Mouse (Mus musculus): Measurements from ENCODE around the gene Tsc22d3. TPM values are rescaled to one million over a fixed set of nuclear protein-coding genes. Genes with fewer than 3 reads are reported as not detected.

The Tsc22d3 gene
- polyA plus RNA-seq (2015; fragmentation: Nextera tagmentation; extraction: Ambion mirVana): 98.2 and 98.7 TPM in 2 replicates

- Histone ChIP-seq H3K36me3 (no peaks in the 10 kb centered on the region), H3K9me3 (replicated peaks) (no peaks in the 10 kb centered on the region), H3K4me2 (peak within 1 kb of the TSS; percentile 81), H3K4me1 (peaks cover 14% of the 10 kb centered on the region; the same call in 1 of the 2 replicates), H3K4me3 (replicated peaks) (peak within 1 kb of the TSS; percentile 56), H3K27me3 (peaks cover 75% of the 10 kb centered on the region), H3K9ac (no peak within 1 kb of the TSS), H3K27ac (no peak within 1 kb of the TSS)
- WGBS: 23% methylated on average over 28 of the region's 28 CpGs
- ATAC-seq (replicated peaks; ENCODE audit: low FRiP score): 0 out of 2 replicates have a peak, but pooled peaks have one; percentile 50
Observed at GRCm38 (mm10) chrX:140600410-140601109, at the start of gene Tsc22d3. Gene Tsc22d3 (minus strand): TSS chrX:140600659.

GRCm38 (mm10) chrX:140639592-140639991 lies 39.1 kb upstream of the Tsc22d3 start:
- Histone ChIP-seq H3K9ac (no peak overlapping the region), H3K4me3 (replicated peaks) (no peak overlapping the region), H3K9me3 (replicated peaks) (no peaks in the 10 kb centered on the region), H3K4me2 (no peak overlapping the region), H3K27me3 (peaks cover 23% of the 10 kb centered on the region; the same call in 1 of the 2 replicates), H3K27ac (no peak overlapping the region), H3K4me1 (no peaks in the 10 kb centered on the region), H3K36me3 (no peaks in the 10 kb centered on the region)
- 66% methylated on average over 2 of the region's 2 CpGs for WGBS
- ATAC-seq (replicated peaks; ENCODE audit: low FRiP score): no peak

GRCm38 (mm10) chrX:140638028-140638427 lies 37.6 kb upstream of the Tsc22d3 start:
- Histone ChIP-seq H3K9me3 (replicated peaks) (no peaks in the 10 kb centered on the region), H3K4me2 (no peak overlapping the region), H3K4me3 (replicated peaks) (no peak overlapping the region), H3K27me3 (peaks cover 24% of the 10 kb centered on the region; the same call in 1 of the 2 replicates), H3K9ac (no peak overlapping the region), H3K27ac (no peak overlapping the region), H3K36me3 (no peaks in the 10 kb centered on the region), H3K4me1 (no peaks in the 10 kb centered on the region)
- 81% methylated on average over 5 of the region's 5 CpGs for WGBS
- no peak for ATAC-seq (replicated peaks; ENCODE audit: low FRiP score)

GRCm38 (mm10) chrX:140624875-140625594 lies 24.6 kb upstream of the Tsc22d3 start:
- WGBS: 65% methylated on average over 12 of the region's 12 CpGs
- ATAC-seq (replicated peaks; ENCODE audit: low FRiP score): no peak
- H3K4me2 ChIP-seq: no peak overlapping the region
- H3K9ac ChIP-seq: no peak overlapping the region
- H3K4me3 ChIP-seq (replicated peaks): no peak overlapping the region
- no peak overlapping the region for H3K27ac ChIP-seq
- H3K27me3 ChIP-seq: peaks cover 17% of the 10 kb centered on the region
- H3K9me3 ChIP-seq (replicated peaks): no peaks in the 10 kb centered on the region
- no peaks in the 10 kb centered on the region for H3K36me3 ChIP-seq
- H3K4me1 ChIP-seq: no peaks in the 10 kb centered on the region

DNA sequence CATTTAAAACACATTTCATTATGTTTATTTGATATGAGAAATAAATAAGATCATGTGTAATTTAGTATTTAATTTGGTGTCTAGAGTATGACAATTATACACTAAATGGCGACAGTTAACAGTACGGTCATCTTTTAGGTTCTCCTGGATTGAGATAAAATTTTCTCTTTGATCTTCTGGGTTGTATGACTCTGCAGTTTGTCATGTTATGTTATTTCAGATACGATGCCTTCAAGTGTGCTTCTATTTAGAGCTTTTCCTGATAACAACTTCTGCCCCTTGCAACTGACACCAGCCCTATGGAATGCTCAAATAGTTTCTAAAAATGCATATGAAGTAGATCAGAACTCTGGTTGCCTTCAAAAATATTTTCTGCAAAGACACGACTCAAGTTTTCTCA lies 9.5 kb upstream of the Tsc22d3 start:
- H3K4me1 ChIP-seq: no peaks in the 10 kb centered on the region
- 85% methylated on average over 4 of the region's 4 CpGs for WGBS
- no peak overlapping the region for H3K4me2 ChIP-seq
- peaks cover 63% of the 10 kb centered on the region for H3K27me3 ChIP-seq
- no peak overlapping the region for H3K4me3 ChIP-seq (replicated peaks)
- no peak overlapping the region for H3K9ac ChIP-seq
- H3K9me3 ChIP-seq (replicated peaks): no peaks in the 10 kb centered on the region
- H3K27ac ChIP-seq: no peak overlapping the region
- no peak for ATAC-seq (replicated peaks; ENCODE audit: low FRiP score)
- H3K36me3 ChIP-seq: no peaks in the 10 kb centered on the region

DNA sequence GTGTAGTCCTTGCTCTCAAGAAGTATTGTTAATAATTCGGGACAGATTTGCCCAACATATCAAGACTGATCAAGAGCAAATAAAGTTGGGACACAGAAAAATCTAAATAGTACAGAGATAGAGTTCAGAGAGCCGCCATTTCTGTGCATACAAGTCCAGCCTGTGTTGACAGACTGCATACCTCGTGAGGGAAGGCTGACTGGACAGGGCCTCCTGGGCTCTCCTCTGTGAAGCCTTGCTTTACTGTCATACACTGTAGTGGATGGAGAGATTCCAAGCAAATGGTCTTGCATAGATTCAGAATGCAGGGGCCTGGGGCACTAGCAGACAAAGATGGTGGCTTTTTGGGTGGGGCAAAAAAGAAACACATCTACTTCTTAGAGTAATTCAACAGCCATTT lies 1.4 kb upstream of the Tsc22d3 start:
- peaks cover 73% of the 10 kb centered on the region for H3K27me3 ChIP-seq
- WGBS: 69% methylated on average over 3 of the region's 3 CpGs
- H3K36me3 ChIP-seq: no peaks in the 10 kb centered on the region
- H3K9me3 ChIP-seq (replicated peaks): no peaks in the 10 kb centered on the region
- no peak overlapping the region for H3K4me3 ChIP-seq (replicated peaks)
- no peak for ATAC-seq (replicated peaks; ENCODE audit: low FRiP score)
- peaks cover 14% of the 10 kb centered on the region; the same call in 1 of the 2 replicates for H3K4me1 ChIP-seq
- no peak overlapping the region for H3K9ac ChIP-seq
- H3K27ac ChIP-seq: no peak overlapping the region
- H3K4me2 ChIP-seq: no peak overlapping the region

- H3K4me2 ChIP-seq: no peak overlapping the region
- no peaks in the 10 kb centered on the region for H3K9me3 ChIP-seq (replicated peaks)
- H3K27ac ChIP-seq: no peak overlapping the region
- WGBS: 53% methylated on average over 4 of the region's 4 CpGs
- H3K27me3 ChIP-seq: peaks cover 77% of the 10 kb centered on the region
- H3K4me3 ChIP-seq (replicated peaks): no peak overlapping the region
- no peak overlapping the region for H3K9ac ChIP-seq
- no peak for ATAC-seq (replicated peaks; ENCODE audit: low FRiP score)
- H3K36me3 ChIP-seq: no peaks in the 10 kb centered on the region
- peaks cover 14% of the 10 kb centered on the region; the same call in 1 of the 2 replicates for H3K4me1 ChIP-seq
Observed at GRCm38 (mm10) chrX:140601311-140601710, 852 bp upstream of the Tsc22d3 start.

- Histone ChIP-seq H3K9ac (no peak overlapping the region), H3K4me1 (peaks cover 14% of the 10 kb centered on the region; the same call in 1 of the 2 replicates), H3K9me3 (replicated peaks) (no peaks in the 10 kb centered on the region), H3K27ac (no peak overlapping the region), H3K27me3 (peaks cover 67% of the 10 kb centered on the region), H3K4me3 (replicated peaks) (peak overlapping the region; percentile 56), H3K4me2 (peak overlapping the region; percentile 81), H3K36me3 (no peaks in the 10 kb centered on the region)
- 23% methylated on average over 75 of the region's 78 CpGs for WGBS
- ATAC-seq (replicated peaks; ENCODE audit: low FRiP score): peak; percentile 10; the same call in 1 of the 2 replicates
Observed at GRCm38 (mm10) chrX:140599561-140600409, 674 bp downstream of the Tsc22d3 start.

DNA sequence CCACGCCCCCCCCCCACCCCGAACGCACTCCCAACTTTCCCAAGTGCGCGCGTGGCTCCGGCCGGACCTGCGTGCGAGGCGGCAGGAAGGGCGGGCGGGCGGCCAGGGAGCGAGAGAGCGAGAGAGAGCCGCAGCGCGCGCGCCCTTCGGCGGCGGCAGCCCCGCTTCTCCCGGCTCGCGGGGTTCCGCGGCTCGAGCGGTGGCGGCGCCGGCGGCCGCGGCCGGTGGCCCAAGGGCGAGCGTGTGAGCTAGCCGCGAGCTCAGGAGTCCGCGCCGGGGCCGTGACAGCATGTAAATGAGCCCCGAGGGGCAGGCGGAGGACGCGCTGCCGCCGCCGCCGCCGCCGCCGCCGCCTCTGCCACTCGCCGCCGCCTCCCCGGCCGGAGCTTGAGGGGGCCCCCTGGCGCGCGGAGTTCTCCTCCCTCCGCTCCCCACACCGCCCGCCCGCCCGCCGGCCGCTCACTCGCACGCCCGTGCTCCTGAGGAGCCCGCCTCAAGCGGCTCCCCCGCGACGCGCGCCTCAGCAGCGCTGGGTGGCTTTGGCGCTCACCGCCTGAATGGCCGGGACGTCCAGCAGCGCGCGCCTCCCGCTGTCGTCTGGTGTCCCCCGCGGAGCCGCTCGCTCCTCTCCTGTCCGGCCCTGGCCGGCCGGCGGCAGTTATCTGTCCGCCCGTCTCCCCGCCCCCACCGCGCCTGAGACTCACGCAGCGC lies 1.5 kb downstream of the Tsc22d3 start:
- peak overlapping the region; percentile 56 for H3K4me3 ChIP-seq (replicated peaks)
- H3K36me3 ChIP-seq: no peaks in the 10 kb centered on the region
- no peaks in the 10 kb centered on the region for H3K9me3 ChIP-seq (replicated peaks)
- no peak overlapping the region for H3K27ac ChIP-seq
- 0 out of 2 replicates have a peak overlapping the region, but pooled peaks have one; percentile 14 for H3K9ac ChIP-seq
- H3K4me2 ChIP-seq: peak overlapping the region; percentile 81
- peaks cover 14% of the 10 kb centered on the region; the same call in 1 of the 2 replicates for H3K4me1 ChIP-seq
- H3K27me3 ChIP-seq: peaks cover 62% of the 10 kb centered on the region
- WGBS: 18% methylated on average over 14 of the region's 109 CpGs
- ATAC-seq (replicated peaks; ENCODE audit: low FRiP score): peak; percentile 88

DNA sequence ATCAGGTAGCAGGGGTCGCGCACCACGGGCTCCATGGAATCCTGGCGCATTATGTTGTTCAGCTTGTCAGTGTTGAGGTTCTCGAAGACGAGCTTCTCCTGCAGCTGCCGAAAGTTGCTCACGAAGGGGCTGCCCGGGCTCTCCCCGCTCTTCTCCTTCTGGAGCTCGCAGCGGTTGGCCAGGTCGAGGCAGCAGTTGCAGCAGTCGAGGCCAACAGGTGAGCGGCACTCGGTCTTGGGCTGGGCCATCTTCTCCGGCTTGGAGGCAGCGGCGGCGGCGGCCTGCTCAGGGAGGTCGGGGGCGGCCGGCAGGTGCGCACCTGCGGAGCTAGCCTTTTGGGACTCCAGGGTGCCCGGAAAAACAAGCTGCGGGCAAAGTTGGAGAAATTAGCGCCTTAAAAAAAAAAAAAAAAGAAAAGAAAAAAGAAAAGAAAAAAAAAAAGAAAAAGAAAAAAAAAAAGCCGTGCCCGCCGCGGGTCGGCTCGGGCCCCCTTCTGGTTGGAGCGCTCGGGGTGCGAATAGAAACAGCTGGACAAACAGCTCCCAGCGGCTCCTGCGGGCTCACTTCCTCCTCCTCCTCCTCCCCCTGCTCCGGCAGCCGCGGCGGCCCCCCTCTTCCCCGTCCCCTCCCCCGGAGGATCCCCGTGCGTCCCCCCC lies 2.1 kb downstream of the Tsc22d3 start:
- peaks cover 14% of the 10 kb centered on the region; the same call in 1 of the 2 replicates for H3K4me1 ChIP-seq
- H3K4me2 ChIP-seq: peak overlapping the region; percentile 81
- H3K27me3 ChIP-seq: peaks cover 61% of the 10 kb centered on the region
- peak; percentile 19; the same call in 1 of the 2 replicates for ATAC-seq (replicated peaks; ENCODE audit: low FRiP score)
- 32% methylated on average over 26 of the region's 48 CpGs for WGBS
- peak overlapping the region; percentile 56 for H3K4me3 ChIP-seq (replicated peaks)
- H3K9ac ChIP-seq: no peak overlapping the region
- H3K27ac ChIP-seq: no peak overlapping the region
- H3K36me3 ChIP-seq: no peaks in the 10 kb centered on the region
- no peaks in the 10 kb centered on the region for H3K9me3 ChIP-seq (replicated peaks)

GRCm38 (mm10) chrX:140591176-140591575 lies 9.3 kb downstream of the Tsc22d3 start:
- Histone ChIP-seq H3K27ac (no peak overlapping the region), H3K27me3 (peaks cover 56% of the 10 kb centered on the region), H3K36me3 (no peaks in the 10 kb centered on the region), H3K4me1 (no peaks in the 10 kb centered on the region), H3K9ac (no peak overlapping the region), H3K4me2 (no peak overlapping the region), H3K4me3 (replicated peaks) (no peak overlapping the region), H3K9me3 (replicated peaks) (no peaks in the 10 kb centered on the region)
- 80% methylated on average over 3 of the region's 3 CpGs for WGBS
- ATAC-seq (replicated peaks; ENCODE audit: low FRiP score): no peak
